Mouse (Mus musculus) frontal cortex, postnatal 14 days (tissue): Measurements from ENCODE around the gene Smyd1.
"Not testable (repeated sequence)": the region's sequence is repeated elsewhere in the genome, so short reads cannot be mapped to it uniquely, and the experiment has no call there.

ENCODE experiments used
- DNase-seq, 2 experiments: peaks; one replicate each; pipeline ENCODE4 v3.0.0; 2022; ENCODE audit warnings: low spot score in 2 of 2

The Smyd1 gene

DNA sequence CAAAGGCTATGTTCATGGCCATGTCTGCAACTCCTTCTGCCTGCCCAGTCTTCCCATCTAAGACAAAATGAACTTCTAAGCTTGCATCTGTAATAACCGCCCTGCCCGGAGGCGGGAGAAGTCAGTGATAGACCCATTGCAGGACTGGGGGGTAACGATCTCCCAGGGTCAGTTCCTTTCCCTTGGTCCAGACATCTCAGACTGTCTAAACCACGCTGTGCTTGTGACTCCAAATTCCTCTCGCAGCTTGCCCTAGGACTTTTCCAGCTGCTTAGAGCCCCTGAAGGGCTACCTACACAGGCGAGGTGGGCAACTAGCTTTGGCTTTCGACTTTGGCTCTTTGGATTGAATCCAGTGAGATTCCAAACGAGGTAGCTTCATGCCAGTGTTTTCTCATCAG, 2.8 kb upstream of the Smyd1 start:
- DNase-seq = no peak

DNA sequence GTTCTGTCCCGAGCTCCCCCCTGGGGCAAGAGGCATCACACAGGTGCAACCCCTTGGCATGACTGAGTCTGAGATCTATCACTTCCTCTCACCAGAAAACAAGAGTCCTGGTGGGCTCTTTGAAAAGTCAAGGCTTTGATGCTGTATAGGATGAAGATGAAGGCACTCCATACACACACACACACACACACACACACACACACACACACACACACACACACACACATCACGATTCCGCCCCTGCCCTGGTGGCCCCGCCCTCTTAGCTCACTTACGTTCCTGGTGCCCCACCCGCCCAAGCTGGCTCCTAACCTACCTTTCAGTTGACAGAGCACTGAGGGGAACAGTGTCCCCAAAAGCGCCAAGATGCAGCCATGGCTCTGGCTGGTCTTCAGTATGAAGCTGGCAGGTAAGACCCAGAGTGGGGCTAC, 473 bp upstream of the Smyd1 start, which contains the start of gene Cd8b1:
TSS of gene Cd8b1 (plus strand) at position 298 of the 431 bp plus-strand sequence.
- DNase-seq = no peak

DNA sequence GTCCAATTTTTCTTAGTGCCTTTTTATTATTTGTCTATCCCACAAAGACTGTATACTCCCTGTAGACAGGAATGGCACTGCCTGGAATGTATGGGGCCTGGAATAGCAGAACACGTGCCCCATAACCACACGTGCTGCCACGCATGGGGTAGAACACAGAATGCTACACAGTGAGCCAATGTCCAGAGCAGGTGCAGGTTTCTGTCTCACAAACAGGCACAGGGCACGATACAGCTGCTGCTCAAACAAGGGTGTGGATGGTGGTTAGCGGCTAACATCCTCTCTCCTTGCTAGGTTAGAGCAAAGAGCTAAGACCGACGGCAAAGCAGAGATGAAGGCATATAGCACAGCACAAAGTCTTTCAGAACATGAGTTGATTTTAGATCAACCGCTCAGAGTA, 14.5 kb downstream of the Smyd1 start:
- DNase-seq = no peak

DNA sequence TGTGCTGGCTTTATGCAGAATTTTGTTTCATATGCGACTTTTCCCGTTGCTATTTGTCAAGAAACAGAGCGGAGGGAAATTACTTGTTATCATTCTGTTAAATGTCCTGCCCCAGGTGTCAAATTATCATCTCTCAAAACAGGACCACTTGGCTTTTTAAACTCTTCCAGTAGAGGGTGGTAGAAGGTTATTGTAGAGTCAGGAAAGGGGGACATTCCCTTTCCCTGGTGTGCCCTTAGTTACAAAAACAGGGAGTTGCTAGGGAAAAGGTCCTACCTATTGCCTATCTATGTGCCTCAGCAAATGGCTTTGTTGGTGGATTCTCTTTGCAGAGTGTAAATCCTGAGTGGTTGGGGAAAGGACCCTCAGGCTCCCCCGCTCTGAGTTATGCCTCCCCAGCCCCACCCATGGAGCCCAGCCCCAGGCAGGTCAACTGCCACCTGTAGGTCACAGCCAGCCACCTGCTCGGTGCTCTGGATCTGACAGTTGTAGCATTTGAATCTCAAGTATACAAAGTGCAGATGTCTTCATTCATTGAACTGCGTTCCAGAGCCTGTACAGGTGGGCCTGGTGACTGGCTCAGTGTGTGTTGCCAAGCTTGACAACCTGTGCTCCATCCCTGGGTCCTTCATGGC, 19.8 kb downstream of the Smyd1 start:
- no peak for DNase-seq

DNA sequence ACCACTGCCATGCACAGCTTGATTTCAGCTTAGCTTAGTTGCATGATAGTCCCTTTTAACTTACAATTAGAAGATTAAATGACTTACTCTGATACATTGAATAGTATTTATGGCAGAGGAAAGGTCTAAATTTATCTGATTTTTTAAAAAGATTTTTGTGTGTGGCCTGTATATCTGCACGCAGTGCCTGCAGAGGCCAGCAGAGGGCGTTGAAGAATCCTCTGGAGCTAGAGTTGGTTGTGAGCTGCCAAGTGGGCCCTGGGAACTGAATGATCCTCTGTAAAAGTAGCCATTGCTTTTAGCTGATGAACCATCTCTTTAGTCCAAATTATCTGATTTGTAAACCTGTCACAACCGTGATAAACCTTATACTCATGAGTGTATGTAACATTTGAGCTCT, 23.3 kb downstream of the Smyd1 start:
- DNase-seq = no peak

DNA sequence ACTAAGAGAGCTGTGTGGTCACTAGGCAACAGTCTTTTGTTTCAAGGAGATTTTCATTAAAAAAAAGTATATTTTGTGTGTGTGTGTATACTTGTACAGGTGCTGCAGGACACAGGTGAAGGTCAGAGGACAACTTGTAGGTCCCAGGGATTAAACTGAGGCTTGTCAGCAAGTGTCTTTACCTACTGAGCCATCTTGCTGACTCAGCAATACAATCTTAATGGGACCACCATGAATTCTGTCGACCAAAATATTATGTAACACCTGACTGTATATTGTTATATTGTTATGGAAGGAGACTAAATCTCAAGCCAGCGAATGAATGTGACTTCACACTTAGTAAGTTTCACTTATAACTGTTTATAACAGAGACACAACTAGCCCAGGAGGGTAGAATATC, 24.0 kb downstream of the Smyd1 start:
- no peak for DNase-seq

DNA sequence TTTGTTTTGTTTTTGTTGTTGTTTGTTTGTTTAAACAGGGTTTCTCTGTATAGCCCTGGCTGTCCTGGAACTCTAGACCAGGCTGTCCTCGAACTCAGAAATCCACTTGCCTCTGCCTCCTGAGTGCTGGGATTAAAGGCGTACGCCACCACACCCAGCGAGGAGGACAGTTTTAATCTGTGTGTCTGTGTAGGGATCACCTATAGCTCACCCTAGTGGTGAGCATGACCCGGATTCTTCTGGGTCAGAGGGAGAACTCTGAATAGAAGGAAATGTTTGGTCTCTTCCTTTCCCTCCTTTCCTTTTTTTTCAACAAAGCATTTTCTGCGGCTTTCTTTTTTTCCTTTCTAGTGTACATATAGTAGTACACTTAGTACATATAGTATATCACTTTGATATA, 26.7 kb downstream of the Smyd1 start:
- DNase-seq = no peak

DNA sequence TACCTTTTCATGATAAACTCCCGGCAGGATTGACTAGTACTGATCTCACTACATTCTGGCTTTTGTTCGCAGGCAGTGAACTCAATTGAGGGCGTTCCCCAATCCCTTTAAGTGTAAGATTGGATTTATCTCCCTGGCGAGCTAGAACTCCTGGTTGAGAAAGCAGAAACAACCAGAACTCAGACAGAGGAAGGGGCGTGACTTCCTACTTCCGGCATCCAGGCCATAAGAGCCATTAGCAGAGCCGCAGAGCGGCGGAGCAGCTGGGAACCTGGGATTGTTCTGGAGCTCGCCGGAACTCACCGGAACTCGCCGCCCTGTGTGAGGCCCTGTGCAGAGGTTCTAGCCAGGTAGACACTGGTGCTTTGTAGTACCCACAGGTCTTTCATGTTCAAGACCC, 28.5 kb downstream of the Smyd1 start:
- DNase-seq = no peak

DNA sequence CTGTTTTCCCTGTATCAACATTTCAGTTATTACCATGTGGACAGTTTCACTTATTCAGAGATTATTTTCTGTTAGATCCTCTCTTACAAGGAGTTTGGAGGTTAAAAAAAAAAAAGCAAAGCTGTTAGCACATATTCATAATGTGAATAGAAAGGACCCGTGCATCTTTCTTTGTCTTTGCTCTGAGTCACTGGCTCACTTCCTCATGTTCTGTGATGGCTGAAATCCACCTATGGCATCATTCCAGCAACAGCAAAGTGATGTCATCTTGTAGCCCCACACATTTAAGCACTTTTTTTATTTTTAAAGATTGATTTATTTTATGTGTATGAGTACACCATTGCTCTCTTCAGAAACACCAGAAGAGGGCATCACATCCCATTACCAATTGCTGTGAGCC, 42.6 kb downstream of the Smyd1 start:
- DNase-seq = no peak

DNA sequence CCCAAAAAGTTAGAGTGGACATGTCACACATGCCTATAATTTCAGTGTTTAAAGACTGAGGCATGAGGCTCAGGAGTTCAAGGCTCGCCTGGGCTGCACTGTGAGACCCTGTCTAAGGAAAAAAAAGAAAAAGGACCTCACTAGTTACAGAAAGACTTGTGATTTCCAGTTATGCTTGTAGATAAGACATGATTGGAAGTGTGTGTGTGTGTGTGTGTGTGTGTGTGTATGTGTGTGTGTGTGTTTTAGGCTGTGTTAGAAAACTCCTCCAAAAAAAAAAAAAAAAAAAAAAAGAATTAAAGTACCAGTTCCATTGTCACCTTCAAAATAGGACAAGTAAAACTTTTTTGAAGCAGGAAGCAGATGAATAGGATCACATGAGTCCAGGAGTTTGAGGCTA, 47.4 kb downstream of the Smyd1 start:
- DNase-seq = no peak

DNA sequence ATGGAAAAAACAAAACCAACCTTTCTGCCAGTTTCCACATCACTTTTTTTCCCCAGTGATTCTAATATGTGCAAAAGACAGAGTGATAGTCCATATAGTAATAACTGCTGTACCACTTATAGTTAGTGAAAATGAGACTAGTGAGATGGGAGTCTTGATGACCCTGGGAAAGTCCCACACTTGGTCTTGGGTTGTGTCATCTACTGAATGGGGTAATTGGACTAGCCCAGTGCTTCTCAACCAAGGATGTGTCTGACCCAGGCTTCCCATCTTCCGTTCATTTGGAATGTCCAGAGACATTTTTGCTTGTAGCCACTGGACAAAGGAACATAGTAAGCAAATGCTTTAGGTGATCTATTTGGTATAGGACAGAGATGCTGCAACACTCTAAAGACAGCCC, 48.3 kb downstream of the Smyd1 start:
- no peak for DNase-seq

DNA sequence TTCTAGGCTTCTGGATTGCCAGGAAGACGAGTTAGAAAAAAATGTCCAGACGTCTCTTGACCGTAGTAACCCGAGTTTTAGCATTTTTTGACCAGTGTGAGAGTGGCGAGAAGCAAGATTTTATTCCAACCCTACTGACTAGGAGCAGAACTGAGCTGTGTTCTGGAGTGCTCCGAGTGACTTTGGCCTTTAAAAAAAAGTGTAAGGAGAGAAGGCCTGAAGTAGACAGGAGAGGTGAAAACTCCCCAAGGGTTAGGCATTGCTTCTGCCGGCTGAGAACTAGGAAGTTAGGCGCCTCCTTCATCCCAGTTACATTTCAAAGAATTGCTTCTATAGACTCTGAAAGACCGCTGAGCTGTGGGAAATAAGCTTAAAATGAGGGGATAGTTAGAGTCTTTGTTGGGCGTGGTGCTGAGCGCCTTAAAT, 49.7 kb downstream of the Smyd1 start:
- no peak for DNase-seq

DNA sequence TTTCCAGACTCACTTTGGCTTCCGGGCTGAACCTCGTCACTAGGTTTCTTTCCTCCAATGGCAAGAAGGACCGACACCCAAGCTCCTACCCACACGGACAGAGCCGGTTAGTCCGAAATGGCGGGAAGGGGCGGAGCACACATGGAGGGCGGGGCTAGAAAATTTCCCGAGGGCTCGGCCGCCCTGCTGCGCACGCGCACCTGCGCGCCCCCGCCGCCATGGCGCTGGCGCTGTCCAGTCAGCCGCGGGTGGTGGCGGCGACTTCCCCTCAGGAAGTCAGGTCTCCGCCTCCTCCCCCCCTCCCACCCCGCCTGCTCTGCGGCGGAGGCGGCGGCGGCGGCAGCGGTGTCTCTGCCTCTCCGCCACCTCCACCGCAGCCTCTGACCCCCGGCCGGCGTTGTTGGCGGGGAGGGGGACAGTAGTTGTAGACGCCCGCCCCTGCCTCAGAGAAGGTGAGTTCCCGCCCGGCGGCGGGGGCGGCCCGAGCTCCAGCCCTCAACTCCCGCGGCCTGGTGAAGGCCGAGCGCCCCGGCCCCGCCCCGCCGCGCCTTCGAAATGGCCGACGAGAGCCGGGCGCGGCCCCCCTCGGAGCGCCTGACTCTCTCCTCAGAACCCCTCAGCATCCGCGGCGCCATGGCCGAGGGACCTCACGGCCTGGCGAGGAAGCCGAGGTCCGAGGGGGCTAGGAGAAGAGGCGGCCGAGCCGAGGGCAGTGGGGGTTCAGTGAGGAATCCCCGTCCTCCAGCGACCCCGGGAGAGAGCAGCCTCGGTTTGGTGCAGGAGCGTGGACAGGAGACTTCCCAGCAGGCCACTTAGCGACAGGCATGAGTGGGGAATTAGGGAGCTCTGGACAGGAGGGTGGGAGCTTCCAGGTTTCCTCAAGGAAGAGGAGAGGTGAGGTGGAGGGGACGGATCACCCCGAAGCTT, 50.4 kb downstream of the Smyd1 start, which contains the start of gene Krcc1:
TSS of gene Krcc1 (plus strand) at position 289 of the 927 bp plus-strand sequence.
- peak; percentile 93 to 95 for DNase-seq

DNA sequence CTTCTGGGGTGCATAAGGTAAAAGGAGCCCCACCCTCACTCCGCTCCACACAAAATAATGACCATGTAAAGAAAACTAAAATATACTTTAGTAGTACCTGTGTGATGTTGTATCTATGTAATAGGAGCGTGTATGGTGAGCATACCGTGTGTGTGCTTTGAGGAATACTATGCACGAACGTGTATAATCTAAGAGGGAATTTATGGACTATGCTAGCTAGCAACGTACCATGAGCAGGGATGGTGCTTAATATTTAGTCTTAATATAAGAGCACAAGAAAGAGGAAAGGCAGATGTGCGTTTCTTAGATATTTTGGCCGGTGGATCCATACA, 51.0 kb downstream of the Smyd1 start:
- DNase-seq = no peak

DNA sequence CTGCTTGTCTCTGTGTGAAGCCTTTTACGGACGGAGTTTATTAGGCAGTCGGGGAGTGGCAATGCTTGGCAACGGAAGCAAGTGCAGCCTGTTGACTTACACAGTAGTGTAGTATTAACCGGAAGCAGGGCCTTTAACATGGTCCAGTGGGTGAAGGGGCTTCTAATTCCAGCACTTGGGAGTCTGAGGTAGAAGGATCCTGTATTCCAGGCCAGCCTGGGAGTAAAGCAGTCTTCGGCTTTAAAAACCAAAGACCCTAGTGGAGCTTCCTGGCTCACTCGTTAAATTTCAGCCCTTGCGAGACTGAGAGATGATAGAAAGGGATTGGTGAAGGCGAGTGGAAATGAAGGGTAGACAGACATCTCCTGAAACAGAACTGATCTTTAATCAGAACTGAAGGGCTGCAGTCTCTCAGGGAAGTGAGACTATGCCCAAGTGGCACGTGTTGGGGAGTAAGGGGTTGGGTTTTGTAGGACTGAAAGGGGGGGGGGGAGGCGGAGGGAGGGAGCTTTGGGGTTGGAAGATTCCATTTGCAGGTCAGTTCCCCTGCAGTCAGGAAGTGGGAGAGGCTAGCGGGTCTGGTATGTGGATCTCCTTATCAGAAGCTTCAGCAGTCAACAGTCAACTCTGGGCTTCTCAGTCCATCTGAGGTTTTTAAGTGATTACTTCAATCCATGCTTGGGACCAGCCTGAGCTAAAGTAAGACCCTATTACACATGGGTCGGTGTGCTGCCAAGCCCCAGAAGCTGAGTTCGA, 51.6 kb downstream of the Smyd1 start:
- no peak for DNase-seq

DNA sequence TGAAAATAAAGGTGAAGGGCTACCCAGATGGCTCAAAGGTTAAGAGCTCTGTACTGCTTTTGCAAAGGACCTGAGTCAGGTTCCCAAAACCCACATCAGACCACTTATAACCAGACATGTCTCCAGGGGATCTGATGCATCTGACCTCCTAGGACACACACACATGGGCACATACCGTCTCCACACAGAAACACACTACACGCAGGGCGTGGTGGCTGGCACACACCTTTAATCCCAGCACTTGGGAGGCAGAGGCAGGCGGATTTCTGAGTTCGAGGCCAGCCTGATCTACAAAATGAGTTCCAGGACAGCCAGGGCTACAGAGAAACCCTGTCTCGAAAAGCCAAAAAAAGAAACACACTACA, 52.4 kb downstream of the Smyd1 start:
- DNase-seq = not testable (repeated sequence)

DNA sequence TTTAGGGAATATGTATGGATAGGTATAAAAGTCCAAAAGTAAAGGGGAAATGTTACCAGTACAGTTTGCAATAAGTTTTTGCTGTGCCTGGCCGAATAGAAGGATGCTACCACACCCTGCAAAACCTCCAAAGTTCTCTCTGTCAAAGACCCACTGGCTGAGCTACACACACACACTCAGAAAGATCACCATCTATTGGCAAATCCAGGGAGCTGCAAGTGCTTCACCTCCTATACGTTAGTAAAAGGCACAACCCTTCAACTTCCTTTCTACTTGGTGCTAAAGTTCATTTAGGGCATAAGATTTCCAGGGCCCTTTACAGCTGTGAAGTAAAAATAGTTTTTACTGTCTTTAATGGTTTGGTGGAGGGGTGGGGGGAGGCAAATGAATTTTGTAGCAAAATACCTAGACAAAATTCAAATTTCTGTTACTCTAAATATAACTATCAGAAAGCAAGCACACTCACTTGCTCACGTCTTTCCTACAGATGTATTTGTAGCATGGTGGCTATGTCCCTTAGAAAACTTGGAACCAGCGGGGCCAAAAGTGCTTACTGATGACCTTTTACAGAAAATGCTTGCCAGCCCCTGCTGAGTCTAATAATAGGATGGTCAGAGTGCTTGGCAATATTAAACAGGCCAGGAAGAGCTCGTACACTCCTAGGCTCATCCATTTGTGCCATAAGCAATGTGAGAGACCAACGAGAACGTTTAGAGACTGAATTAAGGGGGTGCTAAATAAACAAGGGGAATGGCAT, 52.9 kb downstream of the Smyd1 start:
- no peak for DNase-seq

DNA sequence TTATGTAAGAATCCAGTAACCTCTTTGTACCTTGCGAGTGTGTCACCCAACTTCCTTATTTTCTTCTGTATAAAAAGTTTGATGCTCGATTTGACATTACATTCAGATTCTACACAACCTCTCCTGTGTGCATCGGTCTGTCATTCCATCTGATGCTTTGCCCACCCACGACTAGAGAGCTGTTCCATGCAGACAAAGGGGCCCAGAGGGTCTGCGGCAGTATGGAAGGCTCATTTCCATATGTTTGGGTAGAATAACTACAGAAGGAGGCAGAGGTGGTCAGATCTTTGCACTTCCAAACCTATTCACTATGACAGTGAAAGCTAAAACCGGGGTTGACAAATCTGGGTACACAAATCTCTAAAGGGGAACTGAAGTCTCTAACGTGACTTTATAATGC, 54.4 kb downstream of the Smyd1 start:
- not testable (repeated sequence) for DNase-seq

DNA sequence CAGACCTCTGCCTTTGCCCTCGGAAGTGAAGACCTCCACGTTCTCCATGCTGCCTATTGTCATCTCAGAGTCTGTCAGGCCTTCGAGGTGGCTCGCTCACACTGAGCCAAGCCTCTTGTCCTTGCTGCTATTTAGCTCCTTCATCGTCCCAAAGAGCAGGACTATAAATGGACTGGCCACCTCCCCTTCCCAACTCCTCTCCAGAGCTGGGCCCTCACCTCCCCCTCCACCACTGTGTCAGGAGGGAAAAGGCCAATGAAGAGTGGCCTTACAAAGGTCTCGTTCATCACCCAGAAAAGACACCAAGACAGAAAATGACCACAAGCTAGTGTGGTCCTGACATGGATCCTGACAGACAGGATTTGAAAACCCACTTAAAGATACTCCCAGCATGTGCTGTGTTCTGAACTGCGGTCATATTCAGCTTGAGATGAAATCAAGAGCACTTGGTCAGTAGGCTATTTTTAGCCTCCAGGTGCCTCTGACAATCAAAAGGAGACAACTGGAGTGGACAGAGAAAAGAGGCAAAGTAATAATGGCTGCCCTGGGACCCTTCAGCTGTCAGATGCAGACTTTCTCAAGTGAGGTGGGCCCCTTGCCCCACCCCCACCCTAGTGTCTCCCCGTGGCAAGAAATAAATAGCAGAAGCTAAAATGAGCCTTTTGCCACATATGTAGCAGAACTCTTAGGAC, 59.7 kb downstream of the Smyd1 start:
- DNase-seq = no peak

DNA sequence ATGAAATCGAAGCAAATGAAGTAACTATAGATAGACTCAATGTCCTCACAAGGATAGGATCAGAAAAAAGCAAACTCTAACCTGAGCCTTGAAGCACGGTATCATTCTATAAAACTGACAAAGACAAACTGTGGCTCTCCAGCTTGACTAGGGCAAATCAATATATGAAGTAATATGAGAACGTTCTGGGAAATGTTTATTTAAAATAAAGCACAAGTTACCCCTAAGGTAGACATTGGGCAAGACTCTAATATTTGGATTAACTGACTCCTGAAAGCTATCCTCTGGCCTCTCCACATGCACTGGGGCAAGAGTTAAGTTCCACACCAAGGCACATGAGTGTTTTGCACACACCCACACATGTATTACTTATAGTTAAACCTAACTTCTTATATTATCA, 61.0 kb downstream of the Smyd1 start:
- DNase-seq = no peak

DNA sequence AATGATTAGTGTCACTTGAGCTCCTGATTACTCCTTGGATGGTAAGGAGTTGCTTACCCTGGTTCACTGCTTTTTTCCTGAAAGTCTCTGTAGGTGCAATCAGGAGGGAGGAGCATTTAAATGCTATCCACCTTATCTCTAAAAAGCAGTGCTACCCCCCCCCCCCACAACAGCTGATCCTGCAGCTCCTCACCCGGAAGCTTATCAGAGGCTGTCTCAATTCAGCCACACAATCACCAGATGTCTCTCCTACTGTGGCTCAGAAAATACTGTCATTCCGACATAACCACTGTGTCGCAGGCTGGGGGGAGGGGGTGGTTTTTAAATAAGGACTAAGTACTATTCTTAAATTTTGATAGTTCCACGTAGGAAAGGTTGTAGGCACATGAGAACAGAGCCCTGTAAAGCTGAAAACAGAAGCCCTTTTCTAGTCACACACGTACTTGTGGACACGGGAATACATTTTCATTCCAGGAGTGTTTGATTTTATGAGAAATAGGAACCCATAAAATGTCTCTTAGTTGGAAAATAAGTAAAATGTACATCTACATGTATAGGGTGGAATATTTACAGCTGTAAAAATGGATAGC, 61.9 kb downstream of the Smyd1 start:
- no peak for DNase-seq
